Mouse (Mus musculus): ENCODE measurements around the gene Isoc2b. TPM values are rescaled to one million over a fixed set of nuclear protein-coding genes. Genes with fewer than 3 reads are reported as not detected.
"Not testable (repeated sequence)": the region's sequence is repeated elsewhere in the genome, so short reads cannot be mapped to it uniquely, and the experiment has no call there.

Gene Isoc2b
- total RNA-seq, 2 experiments from 2014 or later, result 12.5 to 13.3 TPM

DNA sequence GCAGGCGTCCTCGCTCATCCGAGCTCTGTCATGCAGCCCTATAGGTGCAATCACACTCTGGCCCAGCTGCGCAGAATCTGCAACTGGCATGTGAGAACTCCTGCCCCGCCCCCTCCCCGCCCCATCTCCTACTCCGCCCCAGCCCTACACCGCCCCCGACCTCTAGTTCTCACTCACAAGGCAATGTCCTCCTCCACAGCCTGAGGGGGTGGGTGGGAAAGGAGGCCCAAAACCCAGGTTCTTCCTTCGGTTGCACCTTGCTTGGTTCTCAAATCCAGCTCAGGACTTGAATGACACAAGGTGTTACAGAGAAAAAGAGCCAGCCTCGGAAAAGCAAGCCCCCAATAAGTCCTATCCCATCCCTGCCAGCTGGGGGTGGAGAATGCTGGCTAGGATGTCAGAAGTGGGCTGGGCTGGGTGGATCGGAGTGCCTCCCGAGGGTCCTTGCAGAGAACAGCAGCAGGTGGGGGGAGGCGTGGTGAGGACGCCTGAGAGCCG, 27.4 kb downstream of the Isoc2b start:
- peak; percentile 32 for ATAC-seq (replicated peaks; ENCODE audit: low FRiP score, low TSS enrichment, poor library complexity, severe bottlenecking)

GRCm38 (mm10) chr7:4842077-4842476, 28.0 kb downstream of the Isoc2b start:
- no peak for ATAC-seq (replicated peaks; ENCODE audit: low FRiP score, low TSS enrichment, poor library complexity, severe bottlenecking)

- ATAC-seq (replicated peaks; ENCODE audit: low FRiP score, low TSS enrichment, poor library complexity, severe bottlenecking), result no peak
These were observed 32.4 kb downstream of the Isoc2b start for GRCm38 (mm10) chr7:4837639-4838038.

- peak; percentile 97 for ATAC-seq (replicated peaks; ENCODE audit: low FRiP score, low TSS enrichment, poor library complexity, severe bottlenecking)
These were observed 33.7 kb downstream of the Isoc2b start for GRCm38 (mm10) chr7:4836351-4836792.

DNA sequence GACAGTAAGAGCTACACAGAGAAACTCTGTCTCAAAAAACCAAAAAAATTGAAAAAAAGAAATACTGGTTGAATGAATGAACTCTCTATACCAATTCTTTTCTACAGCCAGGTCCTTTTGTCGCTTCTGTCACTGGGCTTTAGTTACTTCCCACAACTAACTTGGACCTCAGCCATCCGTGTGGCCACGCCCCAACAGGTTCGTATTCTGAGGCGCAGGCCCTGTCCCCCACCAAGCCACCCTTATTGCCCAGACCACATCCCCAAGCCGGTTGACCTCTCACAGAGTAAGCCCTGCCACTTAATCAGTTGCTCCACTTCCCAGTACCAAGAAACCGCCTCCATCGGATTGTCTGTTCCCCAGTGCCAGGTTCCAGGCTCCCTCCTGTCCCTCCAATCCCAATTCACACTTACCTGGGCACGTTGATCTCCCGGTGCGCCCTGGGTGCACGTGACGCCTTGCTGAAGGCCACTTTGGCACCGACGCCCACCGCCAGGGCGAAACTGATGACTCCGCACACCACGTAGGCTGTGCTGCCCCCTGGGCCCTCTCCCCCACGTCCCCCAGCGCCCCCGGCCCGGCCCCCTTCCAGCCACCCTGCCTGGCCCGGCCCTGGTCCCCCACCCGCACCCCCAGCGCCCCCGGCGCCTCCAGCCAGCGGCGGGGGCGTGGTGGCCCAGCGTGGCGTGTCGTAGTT, 34.3 kb downstream of the Isoc2b start:
- ATAC-seq (replicated peaks; ENCODE audit: low FRiP score, low TSS enrichment, poor library complexity, severe bottlenecking), result no peak

DNA sequence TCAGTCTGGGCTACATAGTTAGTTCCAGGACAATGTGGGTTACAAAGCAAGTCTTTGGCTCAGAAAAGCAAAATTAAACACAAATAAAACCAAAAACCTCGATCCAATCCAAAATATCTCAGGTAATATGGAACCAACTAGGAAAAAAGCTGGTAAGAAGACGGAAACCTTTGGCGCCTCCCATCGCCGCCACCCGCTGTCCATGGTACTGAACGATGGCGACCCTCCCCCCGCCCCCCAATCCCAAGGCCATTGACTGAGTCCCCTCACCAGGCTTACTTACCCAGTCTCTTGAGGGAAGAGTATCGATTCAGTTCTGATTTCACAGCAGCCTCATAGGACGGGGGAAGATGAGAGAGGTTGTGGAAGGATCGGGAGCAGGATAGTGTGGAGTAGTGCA, 39.6 kb downstream of the Isoc2b start:
- no peak for ATAC-seq (replicated peaks; ENCODE audit: low FRiP score, low TSS enrichment, poor library complexity, severe bottlenecking)

GRCm38 (mm10) chr7:4825365-4825764, 44.7 kb downstream of the Isoc2b start:
- no peak for ATAC-seq (replicated peaks; ENCODE audit: low FRiP score, low TSS enrichment, poor library complexity, severe bottlenecking)

DNA sequence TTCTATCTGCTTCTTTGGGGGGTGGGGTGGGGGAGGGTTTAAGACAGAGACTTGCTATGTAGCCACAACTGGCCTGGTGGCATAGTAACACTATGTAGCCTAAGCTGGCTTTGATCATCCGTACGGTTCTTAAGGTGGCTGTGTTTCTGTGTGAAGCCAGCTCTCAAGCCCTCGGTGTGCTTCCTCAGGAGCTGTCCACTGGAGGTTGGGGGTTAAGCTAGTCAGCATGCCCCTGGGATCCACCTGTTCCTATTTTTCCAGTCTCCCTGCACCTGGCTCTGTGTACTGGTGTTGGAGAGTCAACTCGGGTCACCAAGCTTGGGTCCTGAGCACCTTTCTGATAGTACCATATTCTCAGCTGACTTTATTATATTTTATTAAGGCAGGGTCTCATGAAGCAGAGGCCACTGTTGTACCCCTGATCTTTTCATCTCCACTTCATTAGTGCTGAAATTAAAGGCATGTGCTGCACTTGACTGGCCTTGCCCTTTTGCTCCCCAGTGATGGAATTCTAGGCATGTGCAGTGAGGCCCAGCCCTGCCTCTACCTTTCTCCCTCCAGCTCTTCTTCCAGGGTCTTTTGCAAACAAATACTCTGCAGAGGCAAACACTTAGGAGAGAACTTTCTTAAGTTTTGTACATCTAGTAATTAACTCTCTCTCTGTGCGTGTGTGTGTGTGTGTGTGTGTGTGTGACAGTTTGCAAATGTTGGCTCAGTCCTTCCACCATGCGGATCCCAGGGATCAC, 47.7 kb downstream of the Isoc2b start:
- ATAC-seq (replicated peaks; ENCODE audit: low FRiP score, low TSS enrichment, poor library complexity, severe bottlenecking), result no peak

GRCm38 (mm10) chr7:4821690-4822089, 48.4 kb downstream of the Isoc2b start:
- no peak for ATAC-seq (replicated peaks; ENCODE audit: low FRiP score, low TSS enrichment, poor library complexity, severe bottlenecking)

DNA sequence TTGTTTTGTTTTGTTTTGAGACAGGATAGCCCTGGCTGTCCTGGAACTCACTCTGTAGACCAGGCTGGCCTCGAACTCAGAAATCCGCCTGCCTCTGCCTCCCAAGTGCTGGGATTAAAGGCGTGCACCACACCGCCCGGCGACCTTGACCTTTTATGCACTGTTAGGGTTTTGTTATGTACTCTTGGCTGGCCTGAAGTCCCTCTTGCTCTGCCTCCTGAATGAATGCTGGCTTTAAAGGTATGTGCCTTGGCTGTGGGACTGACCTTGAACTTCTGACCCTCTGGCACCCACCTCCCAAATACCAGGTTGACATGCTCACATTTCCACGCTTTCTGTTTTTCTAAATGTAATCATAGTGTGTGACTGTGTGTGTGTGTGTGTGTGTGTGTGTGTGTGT, 49.1 kb downstream of the Isoc2b start:
- ATAC-seq (replicated peaks; ENCODE audit: low FRiP score, low TSS enrichment, poor library complexity, severe bottlenecking), result not testable (repeated sequence)

DNA sequence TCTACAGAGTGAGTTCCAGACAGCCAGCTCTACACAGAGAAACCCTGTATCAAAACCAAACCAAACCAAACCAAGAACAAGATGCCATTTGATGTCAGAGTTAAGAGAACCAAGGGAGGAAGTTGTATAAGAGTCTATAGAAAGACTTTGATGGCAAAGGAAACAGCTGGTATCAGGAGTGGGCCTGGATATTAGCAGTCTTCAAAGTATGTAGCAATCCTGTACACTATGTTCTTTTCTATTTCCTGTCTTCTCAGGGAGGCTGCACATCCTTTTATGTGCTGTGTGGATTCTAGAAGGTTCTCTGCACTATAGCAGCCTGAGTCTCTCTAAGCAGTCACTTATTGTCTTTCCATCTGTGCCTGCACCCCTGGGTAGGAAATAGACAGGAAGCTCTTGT, 53.5 kb downstream of the Isoc2b start:
- ATAC-seq (replicated peaks; ENCODE audit: low FRiP score, low TSS enrichment, poor library complexity, severe bottlenecking), result no peak

DNA sequence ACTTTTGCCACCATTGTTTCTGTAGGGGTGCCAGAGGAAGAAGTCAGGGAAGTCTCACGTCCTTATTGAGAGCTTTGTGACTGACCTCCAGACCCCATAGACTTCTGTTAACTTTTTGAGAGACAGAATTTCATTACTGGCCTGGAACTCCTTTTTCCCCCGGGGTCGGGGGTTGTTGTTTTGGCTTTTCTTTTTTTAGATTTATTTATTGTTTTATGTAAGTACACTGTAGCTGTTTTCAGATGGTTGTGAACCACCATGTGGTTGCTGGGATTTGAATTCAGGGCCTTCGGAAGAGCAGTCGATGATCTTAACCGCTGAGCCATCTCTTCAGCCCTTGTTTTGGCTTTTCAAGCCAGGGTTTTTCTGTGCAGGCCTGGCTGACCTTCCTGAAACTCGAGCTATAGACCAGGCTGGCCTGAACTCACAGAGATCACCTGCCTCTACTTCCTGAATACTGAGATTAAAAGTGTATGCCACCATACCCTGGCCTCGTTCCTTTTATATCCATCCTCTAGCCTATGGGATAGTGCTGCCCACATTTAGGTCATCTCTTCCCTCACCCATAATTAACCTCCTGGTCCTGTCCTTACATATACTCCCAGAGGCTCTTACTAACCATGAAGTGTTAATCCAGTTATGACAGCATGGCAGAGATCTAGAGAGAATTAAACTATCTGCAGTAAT, 56.8 kb downstream of the Isoc2b start:
- ATAC-seq (replicated peaks; ENCODE audit: low FRiP score, low TSS enrichment, poor library complexity, severe bottlenecking), result no peak

DNA sequence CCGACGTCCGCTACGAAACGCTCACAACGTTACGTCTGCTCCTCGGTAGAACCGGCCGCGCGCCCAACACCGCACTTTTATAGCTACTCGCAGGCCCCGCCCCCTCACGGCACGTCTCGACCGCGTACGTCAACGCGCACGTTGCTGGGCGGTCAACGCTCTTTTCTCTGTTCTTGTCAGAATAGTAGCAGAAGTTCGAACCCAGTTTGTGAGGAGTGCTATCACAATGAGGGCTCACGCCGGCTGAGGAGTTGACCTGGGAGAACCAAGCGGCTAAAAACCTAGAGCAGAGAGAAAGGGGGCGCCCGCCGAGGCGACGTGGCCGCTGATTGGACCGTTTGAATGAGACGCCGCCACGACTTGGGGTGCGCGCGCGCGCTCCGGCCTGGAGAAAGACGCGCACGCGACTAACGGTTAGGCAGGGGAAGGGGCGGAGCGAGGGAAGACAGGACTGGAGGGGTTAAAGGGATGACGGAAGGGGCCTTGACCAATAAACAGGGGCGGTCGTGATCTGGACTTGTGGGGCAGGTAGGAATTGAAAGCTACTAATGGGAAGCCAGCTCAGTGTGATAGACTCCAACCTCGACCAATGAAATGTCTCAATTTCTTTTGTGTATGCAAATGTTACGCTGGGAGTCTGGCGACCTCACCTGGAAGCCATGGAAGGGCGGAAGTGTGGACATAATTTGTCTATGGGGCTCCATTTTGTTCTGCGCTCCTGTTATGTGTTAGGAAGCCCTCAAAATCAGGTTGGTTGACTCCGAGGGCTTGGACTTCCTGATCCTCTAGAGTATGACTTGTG, 57.6 kb downstream of the Isoc2b start, which contains the start of gene Ube2s:
TSS of gene Ube2s (minus strand) at position 288 of the 802 bp plus-strand sequence.
- ATAC-seq (replicated peaks; ENCODE audit: low FRiP score, low TSS enrichment, poor library complexity, severe bottlenecking), result peak; percentile 96

DNA sequence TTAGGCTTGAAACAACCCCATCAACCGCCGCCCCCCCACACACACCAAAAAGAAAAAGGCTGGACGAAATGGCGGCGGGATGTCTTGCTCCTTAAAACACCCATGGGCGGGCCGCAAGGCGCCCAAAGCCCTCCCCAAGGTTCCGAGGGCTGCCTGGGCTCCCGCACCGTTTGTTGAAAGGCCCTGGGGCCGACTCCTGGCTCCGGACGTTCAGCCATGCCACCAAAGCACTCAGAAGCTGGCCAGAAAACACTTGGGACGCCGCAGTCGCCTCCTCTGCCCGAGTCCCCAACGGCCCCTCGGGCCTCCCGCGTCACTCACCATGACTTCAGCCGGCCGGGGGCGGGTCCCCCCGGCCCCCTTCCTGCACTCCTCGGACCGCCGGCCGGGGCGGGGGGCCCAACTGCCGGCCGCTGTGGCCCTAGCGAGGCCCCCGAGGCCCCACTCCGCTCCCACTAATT, 58.2 kb downstream of the Isoc2b start:
- peak; percentile 3; the same call in 1 of the 2 replicates for ATAC-seq (replicated peaks; ENCODE audit: low FRiP score, low TSS enrichment, poor library complexity, severe bottlenecking)

DNA sequence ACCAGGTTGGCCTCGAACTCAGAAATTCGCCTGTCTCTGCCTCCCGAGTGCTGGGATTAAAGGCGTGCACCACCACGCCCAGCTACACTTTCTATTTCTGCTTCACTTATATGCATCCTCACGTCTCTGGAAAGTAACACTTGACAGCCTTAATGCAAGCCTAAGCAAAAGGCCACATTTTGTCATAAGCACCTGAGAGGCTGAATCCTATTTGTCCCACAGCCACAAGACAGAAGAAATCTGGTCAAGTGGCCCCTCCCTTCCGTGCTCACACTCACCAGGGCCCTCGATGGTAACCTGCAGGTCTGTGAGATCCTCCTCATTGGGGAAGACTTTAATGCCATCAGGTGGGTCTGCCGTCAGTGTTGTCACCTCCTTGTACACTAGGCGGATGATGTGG, 58.9 kb downstream of the Isoc2b start:
- not testable (repeated sequence) for ATAC-seq (replicated peaks; ENCODE audit: low FRiP score, low TSS enrichment, poor library complexity, severe bottlenecking)

GRCm38 (mm10) chr7:4806716-4807115, 63.3 kb downstream of the Isoc2b start:
- ATAC-seq (replicated peaks; ENCODE audit: low FRiP score, low TSS enrichment, poor library complexity, severe bottlenecking), result peak; percentile 88

DNA sequence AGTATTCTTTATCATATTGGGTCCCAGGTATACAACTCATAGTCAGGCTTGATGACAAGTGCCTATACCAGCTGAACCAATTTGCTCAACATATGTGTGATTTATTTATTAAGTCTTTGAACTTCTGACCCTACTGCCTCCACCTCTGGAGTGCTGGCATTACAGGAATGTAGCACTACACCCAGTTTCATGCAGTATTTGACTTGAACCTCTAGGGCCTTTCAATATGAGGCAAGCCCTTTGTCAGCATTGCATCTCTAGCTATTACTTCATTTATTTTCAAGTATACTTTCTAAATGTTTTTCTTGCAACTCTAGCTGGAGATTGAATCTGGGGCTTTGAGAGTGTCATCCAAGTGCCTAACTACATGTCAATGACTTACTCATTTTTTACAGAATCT, 67.8 kb downstream of the Isoc2b start:
- ATAC-seq (replicated peaks; ENCODE audit: low FRiP score, low TSS enrichment, poor library complexity, severe bottlenecking), result no peak

GRCm38 (mm10) chr7:4795767-4796433, 74.2 kb downstream of the Isoc2b start:
- ATAC-seq (replicated peaks; ENCODE audit: low FRiP score, low TSS enrichment, poor library complexity, severe bottlenecking), result peak; percentile 12; the same call in 1 of the 2 replicates

Measured in megakaryocyte-erythroid progenitor cell, adult 5-6 weeks (primary cell).